Mouse (Mus musculus) testis, postnatal 10 days (tissue): ENCODE data around the gene Recql.
"Not testable (repeated sequence)": the region's sequence is repeated elsewhere in the genome, so short reads cannot be mapped to it uniquely, and the experiment has no call there.

Source experiments
- DNase-seq: peaks from one replicate; pipeline ENCODE4 v3.0.0; 2021; ENCODE audit warnings: low spot score

Gene Recql

GRCm38 (mm10) chr6:142365742-142366472, 21.0 kb downstream of the Recql start:
- no peak for DNase-seq

GRCm38 (mm10) chr6:142363019-142363576, 23.8 kb downstream of the Recql start:
- DNase-seq: no peak

GRCm38 (mm10) chr6:142362036-142362435, 24.9 kb downstream of the Recql start:
- no peak for DNase-seq

- no peak for DNase-seq
These were observed 29.8 kb downstream of the Recql start for GRCm38 (mm10) chr6:142357106-142357505.

GRCm38 (mm10) chr6:142352099-142352498, 34.8 kb downstream of the Recql start:
- DNase-seq: not testable (repeated sequence)

GRCm38 (mm10) chr6:142347431-142348385, 39.2 kb downstream of the Recql start:
- DNase-seq: peak; percentile 39

- DNase-seq: no peak
These were observed 40.4 kb downstream of the Recql start for GRCm38 (mm10) chr6:142346181-142347110.

GRCm38 (mm10) chr6:142345440-142346038, 41.3 kb downstream of the Recql start, which contains the start of gene Pyroxd1:
TSS of gene Pyroxd1 (plus strand) at chr6:142345654.
- peak; percentile 87 for DNase-seq

- peak; percentile 74 for DNase-seq
These were observed 43.3 kb downstream of the Recql start for GRCm38 (mm10) chr6:142343561-142343960.

GRCm38 (mm10) chr6:142339576-142339975, 47.3 kb downstream of the Recql start:
- DNase-seq: peak; percentile 2

GRCm38 (mm10) chr6:142338961-142339360, 47.9 kb downstream of the Recql start:
- DNase-seq: peak; percentile 5

GRCm38 (mm10) chr6:142329201-142329600, 57.7 kb downstream of the Recql start:
- no peak for DNase-seq

GRCm38 (mm10) chr6:142326598-142326997, 60.3 kb downstream of the Recql start:
- DNase-seq: no peak

GRCm38 (mm10) chr6:142322881-142323280, 64.0 kb downstream of the Recql start, which contains the start of gene Slco1a5:
TSS of gene Slco1a5 (minus strand) at chr6:142322981.
- no peak for DNase-seq

GRCm38 (mm10) chr6:142317106-142317505, 69.8 kb downstream of the Recql start:
- DNase-seq: no peak

GRCm38 (mm10) chr6:142314285-142314684, 72.6 kb downstream of the Recql start:
- DNase-seq: no peak

- DNase-seq: no peak
These were observed 81.8 kb downstream of the Recql start for GRCm38 (mm10) chr6:142305076-142305475.
